Mouse (Mus musculus): ENCODE measurements around the gene Rbm39.
"Not testable (repeated sequence)": the region's sequence is repeated elsewhere in the genome, so short reads cannot be mapped to it uniquely, and the experiment has no call there.

The Rbm39 gene

DNA sequence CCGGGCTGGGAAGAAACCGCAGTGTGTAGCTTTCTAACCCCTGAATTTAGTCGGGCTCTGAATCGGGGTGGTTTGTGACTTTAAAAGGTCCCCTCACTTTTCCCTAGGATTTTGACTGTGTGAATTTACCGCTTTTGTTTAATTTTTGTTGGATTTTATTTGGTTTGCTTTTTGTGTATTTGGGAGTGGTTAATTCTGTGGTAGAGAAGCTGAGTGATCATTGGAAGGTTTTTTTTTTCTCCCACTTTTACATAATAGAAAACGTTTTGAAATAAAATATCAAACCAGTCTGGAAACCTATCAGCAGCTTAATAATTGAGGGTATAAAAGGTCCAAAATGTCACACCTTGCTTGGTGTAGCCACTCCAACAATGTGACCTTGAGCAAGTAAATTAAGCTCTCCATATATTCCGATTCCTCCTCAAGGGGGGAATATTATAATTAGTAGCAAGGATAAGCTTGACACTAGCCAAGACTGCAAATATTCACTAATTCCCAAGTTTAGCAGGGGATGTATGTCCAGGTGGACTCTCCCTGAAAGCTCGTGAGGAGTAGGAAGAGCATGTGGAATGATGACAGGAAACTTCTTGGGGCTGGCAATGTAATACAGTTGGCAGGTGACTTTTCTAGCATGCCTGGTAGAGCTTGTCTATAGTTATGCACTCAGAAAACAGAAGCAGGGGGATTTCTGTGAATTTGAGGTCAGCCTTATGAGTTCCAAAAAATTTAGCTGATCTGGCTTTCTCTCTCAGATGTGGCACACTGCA, 969 bp upstream of the Rbm39 start:
- no peak for DNase-seq (ENCODE audit: low spot score in 2 of 2)

DNA sequence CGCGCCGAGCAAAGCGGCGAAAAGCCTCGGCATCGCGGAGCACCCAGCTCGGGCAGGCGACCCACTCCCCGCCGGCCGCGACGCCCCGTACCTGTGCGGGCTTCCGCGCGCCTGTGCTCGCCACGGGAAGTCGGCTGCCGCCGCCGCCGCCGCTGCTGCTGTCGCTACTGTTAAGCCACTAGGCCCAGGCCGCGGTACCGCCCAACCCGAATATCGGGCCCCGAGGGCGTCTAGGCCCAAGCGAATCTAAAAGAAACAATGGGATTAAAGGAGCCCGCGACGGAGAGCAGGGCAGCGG, 293 bp downstream of the Rbm39 start:
- no peak for DNase-seq (ENCODE audit: low spot score in 2 of 2)

DNA sequence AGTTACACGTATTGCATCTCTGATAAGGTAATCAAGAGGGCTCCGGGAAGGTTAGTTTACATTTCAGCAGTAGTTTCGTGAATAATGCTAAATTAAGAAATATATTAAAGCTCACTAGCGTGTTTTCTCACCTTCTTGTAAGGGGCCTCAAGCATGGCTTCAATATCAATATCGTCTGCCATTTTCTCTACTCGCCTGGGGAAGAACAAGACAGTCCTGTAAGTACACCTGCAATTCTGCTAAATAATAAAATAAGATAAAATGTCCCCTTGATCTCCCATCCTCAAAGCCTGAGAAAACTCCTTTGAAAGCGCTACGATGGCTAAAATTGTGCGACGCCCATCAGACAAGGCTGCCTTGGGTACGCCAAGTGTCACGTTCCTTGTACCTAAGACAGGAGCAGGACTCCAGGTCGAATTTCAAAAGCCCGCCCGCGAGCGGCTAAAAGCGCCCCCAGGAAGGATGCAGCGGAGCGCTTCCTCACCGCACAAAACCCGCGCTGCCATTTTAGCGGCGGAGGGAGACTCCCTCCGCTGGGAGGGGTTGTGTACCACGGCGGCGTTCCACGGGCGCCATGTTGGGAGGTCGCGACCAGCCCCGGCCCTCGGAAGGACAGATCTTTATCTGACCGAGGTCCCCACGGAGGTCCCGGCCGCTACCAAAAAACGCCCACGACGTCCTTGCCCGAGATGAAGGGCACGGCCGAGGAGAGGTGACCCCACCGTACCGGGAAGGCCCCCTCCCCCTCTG, 817 bp downstream of the Rbm39 start:
- peak; percentile 83 to 92 for DNase-seq (ENCODE audit: low spot score in 2 of 2)

DNA sequence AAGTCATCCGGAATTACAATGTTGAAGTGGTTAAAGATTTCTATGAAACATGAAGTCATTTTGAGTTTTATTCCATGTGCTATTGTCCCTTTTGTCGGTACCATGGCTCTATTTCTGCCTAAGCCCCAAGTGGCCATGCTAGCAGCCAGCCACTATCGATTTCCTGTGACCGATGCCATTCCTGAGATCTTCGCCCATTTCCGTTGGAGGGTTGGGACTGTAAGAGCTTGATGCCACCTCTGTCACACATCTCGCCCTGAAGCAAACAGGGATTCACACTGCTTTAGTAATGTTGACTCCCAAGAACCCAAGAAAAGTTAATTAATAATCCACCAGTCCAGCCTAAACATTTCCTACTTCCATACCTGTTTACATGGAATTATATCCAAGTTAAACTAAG, 2.4 kb downstream of the Rbm39 start:
- DNase-seq (ENCODE audit: low spot score in 2 of 2), result no peak

DNA sequence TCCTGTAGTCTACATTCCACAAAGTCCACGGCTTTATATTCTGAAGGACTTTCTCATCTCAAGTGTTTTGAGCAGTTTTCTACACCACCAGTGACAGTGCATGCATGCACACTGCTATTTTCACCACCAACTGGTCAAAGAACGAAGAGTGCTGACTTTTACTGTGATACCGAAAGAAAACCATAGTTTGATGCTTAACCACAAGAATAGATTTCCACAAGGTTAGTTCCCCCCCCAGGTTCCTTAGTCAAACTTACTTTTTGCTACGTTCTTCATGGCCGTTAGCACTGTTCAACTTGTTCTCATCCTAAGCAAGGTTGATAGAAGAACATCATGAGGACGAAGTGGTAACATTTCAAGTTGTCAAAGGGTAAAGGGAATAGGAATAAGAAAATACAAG, 3.0 kb downstream of the Rbm39 start:
- no peak for DNase-seq (ENCODE audit: low spot score in 2 of 2)

DNA sequence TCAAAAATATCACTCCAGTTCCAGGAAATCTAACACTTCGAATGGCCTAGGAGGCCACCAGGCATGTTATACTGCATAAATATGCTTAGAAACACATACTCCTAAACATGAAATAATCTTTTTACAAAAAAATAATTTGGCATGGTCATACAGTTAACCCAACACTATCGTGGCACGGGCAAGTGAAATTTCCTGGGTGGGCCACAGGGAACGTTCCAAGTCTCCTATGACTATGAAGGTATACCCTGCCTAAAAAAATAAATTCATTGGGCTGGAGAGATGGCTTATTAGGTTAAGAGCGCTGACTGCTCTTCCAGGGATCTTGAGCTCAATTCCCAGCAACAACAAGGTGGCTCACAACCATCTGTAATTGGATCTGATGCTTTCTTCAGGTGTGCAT, 13.5 kb downstream of the Rbm39 start:
- DNase-seq (ENCODE audit: low spot score in 2 of 2), result no peak

DNA sequence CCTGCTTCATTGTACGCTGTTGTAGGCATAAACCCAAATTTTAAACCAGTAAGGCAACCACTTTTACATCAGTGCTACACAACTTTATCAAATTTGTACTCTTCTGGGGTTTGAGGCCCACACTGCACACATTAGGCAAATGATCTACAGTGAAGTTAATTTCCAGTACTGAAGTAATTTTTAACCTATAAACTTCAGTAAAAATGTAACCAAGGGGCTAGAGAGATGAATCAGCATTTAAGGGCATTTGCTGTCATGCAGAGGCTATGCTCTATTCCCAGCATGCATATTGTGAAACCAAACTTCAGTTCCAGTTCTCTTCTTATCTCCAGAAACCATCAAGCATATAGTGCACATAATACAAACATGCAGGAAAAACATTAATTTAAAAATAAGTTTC, 14.6 kb downstream of the Rbm39 start:
- DNase-seq (ENCODE audit: low spot score in 2 of 2), result no peak

DNA sequence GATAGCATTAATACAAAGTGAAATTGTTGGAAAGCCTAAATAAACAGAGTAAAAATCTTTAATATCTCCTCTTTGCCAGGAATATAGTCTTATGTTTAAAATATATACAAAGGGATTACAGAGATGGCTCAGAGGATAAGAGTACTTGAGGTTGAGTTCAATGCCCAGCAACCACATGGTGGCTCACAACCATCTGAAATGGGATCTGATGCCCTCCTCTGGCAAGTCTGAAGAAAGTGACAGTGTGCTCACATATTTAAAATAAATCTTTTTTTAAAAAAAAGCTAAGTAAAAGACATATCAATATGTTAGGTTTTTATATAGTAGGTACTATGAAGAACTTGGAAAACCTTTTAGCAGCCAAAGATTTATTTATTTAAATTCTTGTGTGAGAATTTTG, 28.5 kb downstream of the Rbm39 start:
- no peak for DNase-seq (ENCODE audit: low spot score in 2 of 2)

DNA sequence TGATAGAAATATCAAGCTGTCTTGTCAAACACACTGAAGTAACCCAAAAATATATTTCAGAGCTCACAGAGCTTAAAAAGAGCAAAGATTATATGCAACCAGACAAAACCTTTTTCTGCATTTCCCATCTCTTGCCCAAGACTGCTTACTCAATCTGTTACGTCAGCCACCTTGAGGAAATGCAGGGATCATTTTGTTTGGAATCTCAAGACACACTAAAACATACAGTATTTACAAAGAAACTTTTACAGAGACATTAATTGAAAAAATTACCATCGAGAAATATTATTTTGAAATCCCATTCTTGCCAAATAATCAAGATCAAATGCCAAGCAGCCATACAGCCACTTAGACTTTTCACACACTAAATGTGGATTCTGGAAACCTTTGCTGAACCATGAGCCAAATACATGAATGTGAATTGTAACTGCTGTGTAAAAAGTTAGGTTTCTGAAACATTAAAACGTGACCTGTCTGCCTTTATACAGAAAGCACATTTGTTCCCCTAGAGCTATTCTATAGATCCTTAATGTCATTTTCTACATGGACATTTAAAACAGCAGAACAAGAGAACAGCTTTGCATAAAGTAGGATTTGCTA, 32.6 kb downstream of the Rbm39 start:
- no peak for DNase-seq (ENCODE audit: low spot score in 2 of 2)

DNA sequence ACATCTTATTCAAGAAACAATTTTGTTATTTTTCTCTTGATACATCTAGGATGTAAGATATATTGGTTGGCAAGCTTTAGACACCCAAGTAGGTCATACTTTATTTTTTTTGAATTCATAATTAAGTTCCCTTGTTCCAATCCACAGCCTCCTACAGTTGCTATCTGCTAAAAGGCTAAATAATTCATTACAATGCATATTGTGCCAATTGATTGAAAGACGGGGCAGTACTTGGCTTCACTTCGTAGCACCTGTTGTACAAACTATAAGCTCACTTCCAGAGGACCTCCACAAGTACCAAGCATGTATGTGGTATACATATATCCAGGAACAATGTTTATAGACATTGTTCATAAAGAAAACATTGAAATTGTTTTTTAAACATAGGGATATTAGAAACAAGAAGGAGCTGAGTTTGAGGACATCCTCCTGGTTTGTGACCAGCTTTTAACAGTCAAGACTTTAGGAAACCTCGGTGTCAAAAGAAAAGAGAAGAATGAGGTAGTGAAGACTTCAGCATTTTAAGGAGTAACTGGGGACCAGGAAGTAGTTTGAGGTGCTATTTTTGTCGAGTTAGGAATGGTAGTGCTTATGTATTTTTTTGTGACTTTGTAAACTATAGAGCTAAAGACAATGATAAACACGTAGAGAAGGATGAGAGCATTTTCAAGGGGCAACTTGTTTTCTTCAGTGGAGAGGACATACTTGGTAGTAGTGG, 33.6 kb downstream of the Rbm39 start:
- DNase-seq (ENCODE audit: low spot score in 2 of 2), result no peak

DNA sequence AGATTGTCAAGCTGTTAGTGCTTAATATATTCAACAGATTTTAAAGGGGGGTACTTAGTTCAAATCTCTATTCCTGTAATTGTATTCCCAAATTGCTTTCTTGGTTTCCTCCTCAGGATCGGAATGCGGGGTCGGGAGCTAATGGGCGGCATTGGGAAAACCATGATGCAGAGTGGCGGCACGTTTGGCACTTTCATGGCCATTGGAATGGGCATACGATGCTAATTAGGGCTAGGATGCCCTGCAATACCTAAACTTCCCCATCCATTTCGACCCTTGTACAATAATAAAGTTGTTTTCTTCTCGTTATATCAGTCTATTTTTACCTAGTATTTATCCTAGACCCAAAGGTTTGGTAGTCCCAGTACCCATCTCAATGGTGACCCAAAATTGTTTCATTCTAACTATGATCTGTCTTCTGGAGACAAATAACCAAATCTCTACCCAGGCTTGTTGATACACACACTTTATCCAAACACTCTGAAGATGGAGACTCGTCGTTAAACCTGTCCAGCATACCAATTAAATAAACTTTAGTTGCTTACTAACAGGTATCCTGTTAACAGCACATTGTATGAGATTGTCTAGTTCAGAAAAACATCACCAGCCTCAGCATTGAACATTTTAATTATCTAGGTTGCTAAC, 34.4 kb downstream of the Rbm39 start:
- no peak for DNase-seq (ENCODE audit: low spot score in 2 of 2)

DNA sequence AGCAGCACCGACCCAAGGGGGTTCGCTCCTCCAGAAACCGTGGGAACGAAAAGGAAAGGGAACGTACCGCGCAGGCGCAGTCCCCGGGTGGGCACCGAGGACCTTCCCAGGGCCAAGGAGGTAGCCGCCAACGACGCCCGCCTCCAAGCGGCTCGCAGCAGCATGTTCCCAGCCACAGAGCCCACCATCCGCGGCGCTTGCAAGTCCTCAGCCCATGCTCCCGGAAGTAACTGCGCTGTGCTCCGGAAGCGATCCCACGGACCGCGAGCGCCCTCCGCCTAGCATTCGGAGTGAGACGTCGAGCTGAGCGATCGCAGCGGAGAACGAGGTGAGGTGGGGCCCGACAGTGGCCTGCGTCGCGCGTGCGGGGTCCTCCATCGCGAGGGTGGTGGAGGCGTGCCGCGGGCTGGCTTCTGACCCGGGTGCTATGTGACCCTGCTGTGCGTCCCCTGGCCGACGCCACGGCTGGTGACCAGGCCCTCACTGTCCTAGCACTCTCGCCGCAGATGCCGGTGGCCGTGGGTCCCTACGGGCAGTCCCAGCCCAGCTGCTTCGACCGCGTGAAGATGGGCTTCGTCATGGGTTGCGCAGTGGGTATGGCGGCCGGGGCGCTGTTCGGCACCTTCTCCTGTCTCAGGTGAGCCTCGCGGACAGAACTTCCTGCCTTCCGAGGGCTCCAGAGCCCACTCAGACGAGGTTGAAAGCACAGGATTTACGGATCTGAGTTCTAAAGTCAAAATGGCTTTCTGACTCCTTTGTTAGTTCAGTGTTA, 35.9 kb downstream of the Rbm39 start, which contains the start of the genes Romo1 and Nfs1:
Romo1 (plus strand) TSS at position 87 of the 772 bp plus-strand sequence.
Nfs1 (minus strand) TSS at position 234 of the 772 bp plus-strand sequence.
- peak; percentile 89 to 93 for DNase-seq (ENCODE audit: low spot score in 2 of 2)

DNA sequence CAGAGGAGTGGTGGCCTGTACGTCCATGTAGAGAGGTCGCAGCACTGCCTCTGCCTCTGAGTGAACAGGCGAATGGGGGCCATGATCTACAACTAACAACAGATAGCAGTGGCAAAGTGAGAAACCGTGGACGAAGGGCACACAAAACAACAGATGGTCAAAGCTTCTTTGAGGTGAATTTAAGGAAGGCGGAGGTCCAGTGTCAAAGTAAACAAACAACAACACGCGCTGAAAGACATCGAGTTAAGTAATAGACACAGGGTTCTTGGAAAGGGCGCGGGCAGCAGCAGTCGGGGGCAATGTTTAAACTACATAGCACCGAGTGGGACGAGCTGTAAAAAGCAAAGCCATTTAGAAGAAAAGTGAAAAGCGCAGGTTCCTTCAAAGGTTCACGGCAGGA, 36.7 kb downstream of the Rbm39 start:
- DNase-seq (ENCODE audit: low spot score in 2 of 2), result no peak

DNA sequence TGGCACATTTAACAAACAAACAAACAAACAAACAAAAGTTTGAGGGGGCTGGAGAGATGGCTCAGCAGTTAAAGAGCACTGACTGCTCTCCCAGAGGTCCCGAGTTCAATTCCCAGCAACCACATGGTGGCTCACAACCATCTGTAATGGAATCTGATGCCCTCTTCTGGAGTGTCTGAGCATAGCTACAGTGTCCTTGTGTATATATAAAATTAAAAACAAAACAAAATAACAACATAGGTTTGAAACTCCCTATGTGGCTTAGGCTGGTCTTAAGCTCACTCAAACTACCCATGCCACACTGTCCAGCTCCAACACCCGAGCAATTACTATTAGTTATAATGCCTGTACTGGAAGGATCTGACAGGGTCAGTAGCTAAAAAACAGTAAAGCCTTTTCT, 37.2 kb downstream of the Rbm39 start:
- DNase-seq (ENCODE audit: low spot score in 2 of 2), result no peak

DNA sequence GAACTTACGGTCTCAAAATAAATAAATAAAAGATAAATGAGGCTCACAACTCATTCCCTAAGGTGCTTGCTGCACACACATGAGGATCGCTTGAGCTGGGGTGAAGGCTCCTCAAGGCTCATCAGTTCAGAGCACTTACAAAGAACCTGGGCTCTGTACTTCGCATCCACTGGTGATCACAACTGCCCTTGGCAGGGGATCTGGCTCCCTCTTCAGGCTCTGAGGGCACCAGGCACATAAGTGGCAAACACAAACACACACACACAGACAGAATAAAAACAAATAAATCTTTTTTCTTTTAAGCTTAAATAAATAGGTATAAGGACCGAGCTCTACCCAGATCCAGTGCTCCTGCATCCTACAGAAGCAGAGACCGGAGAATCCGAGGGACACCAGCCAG, 44.3 kb downstream of the Rbm39 start:
- DNase-seq (ENCODE audit: low spot score in 2 of 2), result no peak

DNA sequence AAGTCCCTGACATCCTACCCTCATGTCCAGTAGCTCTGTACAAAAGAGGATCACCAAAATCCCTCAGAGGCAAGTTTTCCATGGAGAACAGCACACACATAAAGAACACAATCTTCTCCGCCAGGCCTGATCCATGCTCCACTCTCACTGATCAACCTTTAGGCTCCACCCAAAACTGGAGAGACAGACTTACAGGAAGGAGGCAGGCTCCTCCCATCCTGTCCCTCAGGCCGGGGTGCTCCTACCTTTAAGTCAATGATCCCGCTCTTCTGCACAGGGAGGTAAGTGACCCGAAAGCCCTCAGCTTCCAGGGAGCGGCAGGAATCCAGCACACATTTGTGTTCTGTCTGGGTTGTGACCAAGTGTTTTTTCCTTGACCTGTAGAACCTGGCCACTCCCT, 45.9 kb downstream of the Rbm39 start:
- no peak for DNase-seq (ENCODE audit: low spot score in 2 of 2)

DNA sequence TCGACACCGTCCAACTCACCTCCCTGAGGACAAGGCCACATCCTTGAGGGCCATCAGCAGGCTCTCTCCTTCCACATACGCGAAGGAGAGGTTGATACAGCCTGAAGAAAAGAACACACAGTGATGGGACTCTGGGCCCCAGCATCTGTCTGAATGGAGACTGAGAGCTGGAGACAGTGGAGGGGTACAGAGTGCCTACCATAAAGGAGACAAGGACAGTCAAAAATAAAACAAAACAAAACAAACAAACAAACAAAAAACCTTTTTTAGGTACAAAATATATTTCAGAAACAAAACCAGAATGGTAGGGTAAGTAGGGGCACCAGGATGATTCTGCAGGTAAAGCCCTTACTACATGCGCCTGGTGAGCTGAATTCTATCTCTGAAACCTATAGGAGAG, 53.0 kb downstream of the Rbm39 start, which contains the start of gene Gm28036:
Gm28036 (minus strand) TSS at position 101 of the 400 bp plus-strand sequence.
- no peak for DNase-seq (ENCODE audit: low spot score in 2 of 2)

DNA sequence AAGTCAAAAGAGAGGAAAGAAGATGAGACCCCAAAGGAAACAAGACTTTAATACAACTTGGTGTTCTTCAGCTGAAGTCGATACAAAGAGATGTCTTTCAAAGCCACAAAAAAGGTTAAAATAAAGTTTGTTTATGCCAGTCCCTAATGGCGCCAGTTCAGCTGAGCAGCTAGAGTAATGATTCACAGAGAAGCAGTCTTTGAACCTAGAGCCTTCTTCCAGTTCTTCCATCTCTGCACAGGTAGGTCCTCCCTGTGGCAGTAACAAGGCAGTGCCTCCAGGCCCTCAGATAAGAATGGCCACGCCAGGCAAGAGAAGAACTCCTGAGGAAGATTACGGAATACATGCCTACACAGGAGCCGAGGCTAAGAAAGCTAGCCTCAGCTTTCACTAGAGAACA, 56.3 kb downstream of the Rbm39 start:
- no peak for DNase-seq (ENCODE audit: low spot score in 2 of 2)

DNA sequence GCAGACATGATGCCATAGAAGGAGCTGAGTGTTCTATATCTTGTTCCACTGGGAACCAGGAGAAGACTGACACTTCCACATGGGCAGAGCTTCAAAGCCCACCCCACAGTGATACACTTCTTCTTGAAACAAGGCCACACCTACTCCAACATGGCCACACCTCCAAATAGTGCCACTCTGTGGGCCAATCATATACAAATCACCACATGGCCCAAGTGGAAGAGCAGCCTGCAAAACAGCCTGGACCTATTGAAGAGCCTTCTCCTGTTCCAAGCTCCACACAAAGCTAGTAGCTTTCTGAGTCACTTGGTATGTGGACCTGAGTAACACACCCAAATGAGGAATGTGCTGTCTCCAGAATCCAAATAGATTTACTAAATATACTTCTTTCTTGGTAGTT, 60.5 kb downstream of the Rbm39 start:
- no peak for DNase-seq (ENCODE audit: low spot score in 2 of 2)

DNA sequence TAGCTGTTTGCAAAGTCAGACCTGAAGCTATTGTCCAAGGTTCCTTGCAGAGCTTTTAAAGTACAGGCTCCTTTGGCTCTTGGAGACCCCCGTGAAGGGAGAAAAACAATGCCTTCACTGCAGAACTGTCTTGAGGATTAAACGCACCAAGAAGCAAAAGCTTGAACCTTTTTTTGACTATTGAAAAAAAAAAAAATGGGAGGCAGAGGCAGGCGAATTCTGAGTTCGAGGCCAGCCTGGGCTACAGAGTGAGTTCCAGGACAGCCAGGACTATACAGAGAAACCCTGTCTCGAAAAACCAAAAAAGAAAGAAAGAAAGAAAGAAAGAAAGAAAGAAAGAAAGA, 68.0 kb downstream of the Rbm39 start:
- not testable (repeated sequence) for DNase-seq (ENCODE audit: low spot score in 2 of 2)

All from spleen, postnatal 4 days (tissue).